Mouse (Mus musculus) urinary bladder, postnatal 25 days (tissue): Measurements from ENCODE around the gene Dscaml1.

Source experiments
- DNase-seq: peaks from one replicate; pipeline ENCODE4 v3.0.0; 2022; ENCODE audit warnings: low spot score

Gene Dscaml1

GRCm38 (mm10) chr9:45454889-45455610 lies 28.6 kb downstream of the Dscaml1 start:
- DNase-seq = no peak

DNA sequence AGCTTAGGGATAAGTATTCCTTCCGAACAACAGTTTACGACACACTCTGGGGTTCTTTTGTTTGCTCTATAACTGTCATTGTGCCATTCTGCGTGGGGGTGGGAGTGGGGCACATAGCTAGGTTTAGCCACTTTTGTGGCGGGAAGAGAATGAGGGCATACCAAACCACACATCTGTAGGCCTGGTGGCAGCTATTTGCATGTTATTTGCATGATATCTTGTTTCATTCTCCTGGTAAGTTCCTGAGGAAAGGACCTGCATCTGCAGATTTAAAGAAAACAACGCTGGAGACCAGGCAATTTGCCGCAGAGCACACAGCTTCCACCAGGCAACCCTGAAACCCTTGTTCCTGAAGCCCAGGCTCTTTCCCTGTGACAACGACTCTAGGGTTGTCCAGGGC lies 30.8 kb downstream of the Dscaml1 start:
- DNase-seq = no peak

DNA sequence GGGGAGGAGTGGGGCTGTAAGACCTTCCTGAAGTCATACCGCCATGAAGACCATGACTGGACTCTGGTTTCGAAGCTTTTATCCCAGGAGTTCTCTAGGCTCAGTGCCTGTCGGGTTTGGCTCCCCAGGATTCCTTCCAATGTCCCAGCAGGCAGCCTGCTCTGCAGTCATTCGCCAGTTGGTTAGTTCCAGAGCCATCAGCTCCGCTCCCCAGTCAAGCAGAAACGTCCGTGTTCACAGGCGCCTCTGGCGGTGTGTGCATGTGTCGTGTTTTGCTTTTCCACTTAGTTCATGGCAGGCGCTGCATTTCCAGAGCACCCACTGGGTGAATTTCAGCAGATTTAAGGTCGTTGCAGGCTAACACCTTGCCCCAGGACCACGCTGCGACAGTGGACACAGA lies 31.9 kb downstream of the Dscaml1 start:
- DNase-seq = no peak

DNA sequence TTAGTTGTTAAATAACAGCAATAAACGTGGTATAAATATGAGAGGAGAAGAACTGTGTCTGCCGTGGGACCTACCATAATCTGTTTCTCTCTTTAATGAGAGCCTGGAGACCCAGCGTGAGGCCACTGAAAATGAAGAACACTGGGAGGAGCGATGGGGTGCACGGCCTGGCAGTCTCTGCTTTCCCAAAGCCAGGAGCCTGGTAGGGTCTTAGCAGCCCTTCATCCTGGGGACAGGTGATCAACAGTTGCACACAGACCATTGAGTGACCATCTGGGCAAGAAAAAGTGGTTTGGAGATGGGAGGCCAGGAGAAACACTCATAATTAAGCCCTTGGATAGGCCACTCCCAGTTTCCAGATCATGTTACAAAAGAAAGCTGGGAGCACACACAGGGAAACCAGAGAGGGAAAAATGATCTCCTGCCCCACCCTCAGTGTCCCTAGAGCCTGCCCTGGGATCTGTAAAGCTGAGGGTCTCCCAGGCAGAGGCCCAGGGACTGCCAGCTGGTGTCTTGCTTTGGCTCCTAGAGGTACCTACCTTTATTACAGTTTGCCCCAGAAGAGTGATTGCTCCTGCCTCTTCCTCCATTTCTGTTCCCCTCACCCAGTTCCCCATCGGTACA lies 39.1 kb downstream of the Dscaml1 start:
- no peak for DNase-seq

DNA sequence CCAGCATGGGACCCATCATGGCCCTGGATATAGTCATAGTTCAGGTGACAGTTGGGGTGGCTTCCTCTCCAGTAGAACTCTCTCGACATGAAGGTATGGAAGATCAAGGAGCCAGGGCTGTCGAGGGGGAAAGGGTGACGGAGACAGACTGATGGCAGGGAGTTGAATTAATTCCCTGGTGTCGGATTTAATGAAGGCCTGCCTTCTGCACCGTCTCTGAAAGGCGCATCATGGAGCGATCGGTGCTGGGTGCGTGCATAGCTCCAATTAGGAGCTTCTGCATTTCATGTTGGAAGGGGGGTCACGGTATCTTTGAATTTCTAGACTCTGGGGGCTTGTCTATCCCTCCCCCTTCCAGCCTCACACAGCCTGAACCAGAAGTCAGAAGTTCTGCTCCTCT lies 41.8 kb downstream of the Dscaml1 start:
- DNase-seq = no peak

GRCm38 (mm10) chr9:45470746-45471471 lies 44.5 kb downstream of the Dscaml1 start:
- no peak for DNase-seq

- no peak for DNase-seq
Measured at GRCm38 (mm10) chr9:45471691-45472090, 45.3 kb downstream of the Dscaml1 start.

GRCm38 (mm10) chr9:45474874-45475273 lies 48.4 kb downstream of the Dscaml1 start:
- no peak for DNase-seq

GRCm38 (mm10) chr9:45480936-45481335 lies 54.5 kb downstream of the Dscaml1 start:
- no peak for DNase-seq

DNA sequence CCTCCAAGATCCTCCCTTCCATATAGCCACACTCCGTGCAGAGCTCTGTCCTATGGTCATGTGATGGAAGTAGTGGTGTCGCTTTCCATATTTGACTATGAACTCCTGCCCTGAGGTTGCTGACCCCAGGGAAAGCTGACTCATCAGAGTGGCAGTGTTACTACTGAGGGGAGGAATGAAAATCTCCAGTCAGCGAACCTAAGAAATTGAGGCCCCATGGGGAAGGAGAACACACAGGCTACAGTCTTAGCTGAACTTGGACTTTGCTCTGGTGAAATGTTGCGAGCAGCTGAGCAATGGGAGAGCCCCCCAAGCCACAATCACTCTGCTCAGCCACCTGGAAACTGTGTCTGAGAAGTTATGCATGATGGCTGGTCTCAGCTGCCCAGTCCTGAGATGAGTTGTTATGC lies 60.2 kb downstream of the Dscaml1 start:
- DNase-seq = no peak

DNA sequence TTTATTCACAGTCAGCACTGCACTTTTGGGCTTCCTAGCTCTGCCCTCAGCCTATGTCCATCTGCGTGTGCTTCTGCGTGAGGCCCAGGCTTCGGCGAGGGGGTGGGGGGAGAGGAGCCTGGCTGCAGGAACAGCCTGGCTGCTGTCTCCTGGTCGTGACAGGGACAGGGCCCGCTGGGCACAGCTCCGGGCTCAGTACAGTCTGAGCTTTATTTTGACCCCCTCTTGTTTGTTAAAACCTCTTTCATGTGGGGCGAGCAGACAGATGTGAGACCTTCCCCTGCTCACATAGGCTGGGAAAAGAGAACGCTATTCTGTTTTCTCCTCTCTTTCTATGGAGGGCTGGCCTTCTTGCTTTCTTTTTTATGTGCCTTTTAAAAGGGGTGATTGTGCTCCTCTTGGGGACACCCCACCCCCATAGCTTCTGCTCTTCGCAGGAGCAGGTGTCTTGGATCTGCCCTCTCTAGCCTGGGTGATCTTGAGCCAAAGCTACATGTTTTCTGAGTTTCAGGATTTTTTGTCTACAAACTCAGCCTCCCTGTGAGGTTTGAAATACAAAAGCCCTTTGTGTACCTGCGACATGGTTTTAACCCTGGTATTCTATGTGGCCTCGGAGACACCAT lies 60.9 kb downstream of the Dscaml1 start:
- DNase-seq = no peak

DNA sequence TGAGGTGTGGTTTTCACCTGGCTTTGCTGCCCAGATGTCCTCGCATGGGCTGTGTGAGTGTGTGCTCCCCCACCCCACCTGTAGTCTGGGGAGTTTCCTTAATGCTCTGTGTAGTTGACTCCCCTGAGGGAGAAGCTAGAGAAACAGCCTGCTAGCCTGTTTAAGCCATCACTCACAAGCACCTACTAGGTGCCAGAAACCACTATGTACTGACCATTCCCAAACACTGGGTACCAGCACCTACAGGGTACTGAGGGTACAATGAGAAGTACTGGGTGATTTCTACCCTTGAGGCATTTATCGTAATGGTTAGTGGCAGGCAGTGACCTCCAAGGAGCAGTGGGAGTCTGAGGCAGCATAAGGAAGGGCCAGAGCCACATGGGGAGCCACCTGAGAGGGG lies 64.5 kb downstream of the Dscaml1 start:
- no peak for DNase-seq

DNA sequence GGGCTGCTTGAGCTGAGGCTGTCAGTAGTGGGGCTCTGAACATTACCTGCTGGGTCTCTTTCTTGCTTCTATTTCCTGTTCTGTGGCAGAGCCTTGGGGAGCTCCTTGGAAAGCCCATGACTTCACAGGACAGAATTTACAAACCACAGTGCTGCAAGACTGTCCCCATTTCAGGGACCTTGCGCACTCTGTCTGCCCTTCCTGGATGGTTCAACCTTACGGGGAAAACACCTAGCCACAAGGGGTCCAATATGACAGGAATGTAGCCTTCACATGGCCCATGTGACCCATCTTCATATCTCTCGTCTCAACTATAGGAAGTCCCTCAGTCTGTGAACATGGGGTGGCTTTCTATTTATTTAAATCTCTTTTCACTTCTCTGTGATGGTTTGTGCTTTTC lies 68.5 kb downstream of the Dscaml1 start:
- DNase-seq = no peak

DNA sequence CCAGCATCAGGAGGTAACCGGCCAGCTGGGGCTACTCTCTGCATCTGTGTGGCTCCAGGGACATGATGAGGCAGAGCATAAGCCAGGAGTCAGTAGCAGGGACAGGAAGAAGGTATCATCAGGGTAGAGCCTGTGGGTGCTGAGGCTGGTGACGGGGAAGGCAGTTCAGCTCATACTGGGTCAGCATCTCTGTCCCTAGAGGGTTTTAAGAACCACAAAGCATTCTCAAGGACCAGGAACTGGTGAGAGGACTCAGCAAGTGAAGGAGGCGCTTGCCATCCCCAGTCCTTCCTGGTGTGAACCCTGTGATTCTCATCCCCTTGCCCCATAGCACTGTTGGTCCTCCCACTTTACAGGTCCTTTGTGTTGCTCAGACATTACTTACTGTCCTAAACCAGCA lies 69.9 kb downstream of the Dscaml1 start:
- DNase-seq = no peak

DNA sequence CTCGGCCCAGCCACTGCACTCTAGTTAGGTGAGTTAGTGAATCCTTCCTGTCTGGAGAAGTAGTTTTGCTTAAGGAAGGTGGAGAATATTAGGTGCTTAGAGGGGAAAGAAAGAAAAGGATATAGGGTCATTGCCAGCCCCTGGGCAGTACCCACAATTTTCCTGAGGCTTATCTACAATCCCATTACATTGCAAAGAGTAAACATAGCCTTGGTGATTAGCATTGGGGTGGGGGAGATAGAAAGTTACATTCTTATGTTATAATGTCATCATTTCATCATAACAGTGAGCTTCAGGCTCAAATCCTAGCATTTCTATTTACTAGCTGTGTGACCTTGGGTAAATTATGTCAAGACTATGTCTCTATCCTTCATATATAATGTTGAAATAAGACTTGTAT lies 70.5 kb downstream of the Dscaml1 start:
- no peak for DNase-seq

DNA sequence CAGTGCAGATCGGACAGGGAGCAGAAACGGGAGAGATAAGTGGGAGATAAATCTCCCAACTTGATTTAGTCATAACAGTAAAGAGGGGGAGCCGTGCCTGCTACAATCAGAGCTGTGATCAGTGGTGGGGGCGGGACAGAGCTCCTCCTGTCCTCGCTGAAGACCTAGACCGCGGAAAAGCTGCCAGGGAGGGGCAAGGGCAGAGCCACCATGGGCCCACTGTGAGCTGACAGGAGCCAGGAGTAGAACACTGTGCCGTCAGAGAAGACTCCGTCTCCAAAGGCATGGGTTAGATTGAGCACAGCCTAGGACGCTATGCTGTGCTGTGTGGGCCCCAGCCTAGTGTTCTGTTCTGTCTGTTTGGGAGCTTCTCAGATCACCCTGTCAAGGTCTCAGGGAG lies 72.8 kb downstream of the Dscaml1 start:
- no peak for DNase-seq

DNA sequence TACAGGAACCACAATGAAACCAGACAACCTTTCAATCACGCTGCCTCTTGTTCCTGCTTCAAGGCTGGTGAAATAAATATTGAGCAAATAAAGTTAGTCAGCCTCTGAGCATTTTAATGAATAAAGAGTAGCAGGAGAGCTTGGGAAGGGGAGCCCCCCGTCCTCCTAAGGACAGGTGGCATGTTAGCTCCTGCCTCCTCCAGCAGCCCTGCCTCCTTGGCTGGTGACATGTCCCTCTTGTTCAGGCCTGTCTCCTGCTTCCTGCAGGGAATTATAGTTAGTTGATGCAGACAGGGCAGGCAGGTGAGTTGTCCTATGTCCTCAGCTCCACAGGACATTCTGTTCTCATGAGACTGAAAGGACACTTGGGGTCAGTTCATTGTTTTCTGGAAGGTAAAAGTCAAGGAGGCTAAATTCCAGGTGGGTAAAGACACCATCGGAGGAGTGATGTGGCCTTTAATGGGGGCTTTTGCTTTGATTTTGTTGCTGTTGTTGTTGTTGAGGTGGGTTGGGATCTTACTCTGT lies 73.7 kb downstream of the Dscaml1 start:
- DNase-seq = no peak

DNA sequence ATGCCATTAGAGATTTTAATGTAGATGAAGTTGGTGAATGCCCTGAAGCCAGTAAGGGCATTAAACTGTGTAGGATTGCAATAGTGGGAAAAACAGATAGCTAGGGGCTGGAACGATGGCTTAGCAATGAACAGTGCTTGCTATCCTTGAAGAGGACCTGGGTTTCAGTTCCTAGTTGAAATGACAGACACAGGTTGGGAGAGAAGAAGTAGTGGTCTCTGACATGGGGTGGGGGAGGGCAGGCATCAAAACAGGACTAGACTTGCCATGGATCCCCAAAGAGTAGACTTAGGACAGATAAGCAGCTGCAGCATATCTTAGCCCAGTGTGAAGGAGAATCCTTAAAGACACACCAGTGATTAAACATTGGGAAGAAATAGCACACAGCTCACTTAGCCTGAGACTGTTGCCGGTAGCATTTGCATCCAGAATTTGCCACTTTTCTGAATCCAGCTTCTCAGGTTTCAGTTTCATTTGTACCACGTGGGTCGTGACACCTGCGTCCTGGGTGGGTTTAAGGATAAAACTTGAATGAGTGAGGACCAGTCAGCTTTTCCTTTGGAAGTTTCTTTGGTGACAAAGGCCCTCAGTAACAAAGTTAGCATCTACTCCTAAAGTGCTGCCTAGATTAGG lies 75.0 kb downstream of the Dscaml1 start:
- no peak for DNase-seq

GRCm38 (mm10) chr9:45501963-45502641 lies 75.7 kb downstream of the Dscaml1 start:
- no peak for DNase-seq

GRCm38 (mm10) chr9:45504977-45505376 lies 78.5 kb downstream of the Dscaml1 start:
- DNase-seq = no peak

DNA sequence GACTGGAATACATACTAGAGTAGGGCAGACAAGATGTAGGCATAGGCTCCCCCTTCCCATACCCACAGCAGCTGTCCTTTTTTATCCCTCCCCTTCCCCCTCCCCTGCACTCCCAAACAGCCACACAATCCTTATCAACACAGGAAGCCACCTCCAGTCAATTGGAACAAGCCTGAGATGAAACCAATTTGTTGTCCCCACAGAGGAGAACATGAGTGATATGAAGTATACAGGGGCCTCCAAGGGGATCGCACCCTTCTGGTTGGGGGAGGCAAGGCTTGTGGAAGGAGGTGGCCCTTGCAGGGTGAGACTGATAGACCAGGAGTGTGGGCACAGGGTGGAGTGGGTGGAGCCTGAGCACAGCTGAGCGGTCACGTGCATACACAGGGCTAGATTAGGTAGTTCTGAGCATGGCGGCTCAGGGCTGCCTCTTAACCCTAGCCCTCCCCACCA lies 79.1 kb downstream of the Dscaml1 start:
- no peak for DNase-seq
